Mouse (Mus musculus): ENCODE results near the gene Stx6. TPM values are rescaled to one million over a fixed set of nuclear protein-coding genes. Genes with fewer than 3 reads are reported as not detected.

Gene Stx6
- polyA plus RNA-seq, 1 experiment = 26.0 TPM

- Histone ChIP-seq H3K79me2 (ENCODE audit: control insufficient read depth, insufficient read depth) (no peaks in the 10 kb centered on the region), H3K4me2 (ENCODE audit: low read depth) (no peak overlapping the region), H3ac (ENCODE audit: control insufficient read depth, insufficient read length) (no peak overlapping the region), H3K27me3 (ENCODE audit: control insufficient read depth, insufficient read depth, insufficient read length) (no peaks in the 10 kb centered on the region), H3K4me3 (no peak overlapping the region), H3K36me3 (ENCODE audit: control insufficient read depth, insufficient read depth) (no peaks in the 10 kb centered on the region)
- TF ChIP-seq POLR2A (IDR thresholded peaks at IDR 0.05; ENCODE audit: insufficient read length, low read depth) (no peak), MYOG (IDR thresholded peaks at IDR 0.05; ENCODE audit: control insufficient read depth in 1 of 3, insufficient read depth in 1 of 3, insufficient read length in 2 of 3, low read depth in 2 of 3) (no peak), MAX (IDR thresholded peaks at IDR 0.05; ENCODE audit: low read depth) (no peak), MYOD1 (IDR thresholded peaks at IDR 0.05; ENCODE audit: control insufficient read depth in 1 of 3, insufficient read length in 2 of 3, low read depth in 2 of 3) (no peak), REST (IDR thresholded peaks at IDR 0.05; ENCODE audit: insufficient read depth, insufficient read length) (no peak)
Observed at GRCm38 (mm10) chr1:155223036-155223435, 64.5 kb downstream of the Stx6 start.

GRCm38 (mm10) chr1:155223849-155224554 is 65.5 kb downstream of the Stx6 start:
- Histone ChIP-seq H3K4me3 (no peak overlapping the region), H3K4me2 (ENCODE audit: low read depth) (peak overlapping the region; percentile 59), H3K27me3 (ENCODE audit: control insufficient read depth, insufficient read depth, insufficient read length) (no peaks in the 10 kb centered on the region), H3K79me2 (ENCODE audit: control insufficient read depth, insufficient read depth) (no peaks in the 10 kb centered on the region), H3K36me3 (ENCODE audit: control insufficient read depth, insufficient read depth) (no peaks in the 10 kb centered on the region), H3ac (ENCODE audit: control insufficient read depth, insufficient read length) (no peak overlapping the region)
- TF ChIP-seq MAX (IDR thresholded peaks at IDR 0.05; ENCODE audit: low read depth) = peak; percentile 57
- TF ChIP-seq SRF (IDR thresholded peaks at IDR 0.05; ENCODE audit: control insufficient read depth, insufficient read length, low read depth) = no peak
- no peak for TF ChIP-seq POLR2A (IDR thresholded peaks at IDR 0.05; ENCODE audit: insufficient read length, low read depth)
- TF ChIP-seq CEBPB (IDR thresholded peaks at IDR 0.05; ENCODE audit: insufficient read depth, poor library complexity, severe bottlenecking) = no peak
- peak in 1 of 3 experiments; percentile 24 for TF ChIP-seq MYOG (IDR thresholded peaks at IDR 0.05; ENCODE audit: control insufficient read depth in 1 of 3, insufficient read depth in 1 of 3, insufficient read length in 2 of 3, low read depth in 2 of 3)
- TF ChIP-seq E2F4 (IDR thresholded peaks at IDR 0.05; ENCODE audit: insufficient read depth) = no peak

GRCm38 (mm10) chr1:155229464-155230411 is 71.2 kb downstream of the Stx6 start:
- Histone ChIP-seq H3K36me3 (ENCODE audit: control insufficient read depth, insufficient read depth) (no peaks in the 10 kb centered on the region), H3ac (ENCODE audit: control insufficient read depth, insufficient read length) (no peak overlapping the region), H3K4me3 (no peak overlapping the region)

GRCm38 (mm10) chr1:155232385-155232784 is 73.9 kb downstream of the Stx6 start:
- no peaks in the 10 kb centered on the region for H3K79me2 ChIP-seq (ENCODE audit: control insufficient read depth, insufficient read depth)
- no peaks in the 10 kb centered on the region for H3K27me3 ChIP-seq (ENCODE audit: control insufficient read depth, insufficient read depth, insufficient read length)
- H3K36me3 ChIP-seq (ENCODE audit: control insufficient read depth, insufficient read depth) = no peaks in the 10 kb centered on the region
- H3K4me3 ChIP-seq = no peak overlapping the region
- no peak for TF ChIP-seq MYOG (IDR thresholded peaks at IDR 0.05; ENCODE audit: control insufficient read depth in 1 of 3, insufficient read depth in 1 of 3, insufficient read length in 2 of 3, low read depth in 2 of 3)
- H3K4me2 ChIP-seq (ENCODE audit: low read depth) = peak overlapping the region; percentile 37
- no peak overlapping the region for H3ac ChIP-seq (ENCODE audit: control insufficient read depth, insufficient read length)

More at GRCm38 (mm10) chr1:155229464-155230411, 71.2 kb downstream of the Stx6 start:
- Histone ChIP-seq H3K4me2 (ENCODE audit: low read depth) (peak overlapping the region; percentile 58), H3K79me2 (ENCODE audit: control insufficient read depth, insufficient read depth) (no peaks in the 10 kb centered on the region), H3K27me3 (ENCODE audit: control insufficient read depth, insufficient read depth, insufficient read length) (no peaks in the 10 kb centered on the region)
- no peak for TF ChIP-seq CEBPB (IDR thresholded peaks at IDR 0.05; ENCODE audit: insufficient read depth, poor library complexity, severe bottlenecking)
- TF ChIP-seq POLR2AphosphoS2 (IDR thresholded peaks at IDR 0.05; ENCODE audit: insufficient read length, low read depth) = no peak
- TF ChIP-seq POLR2A (IDR thresholded peaks at IDR 0.05; ENCODE audit: insufficient read length, low read depth) = no peak
- TF ChIP-seq TCF3 (IDR thresholded peaks at IDR 0.05; ENCODE audit: insufficient read length, low read depth) = peak; percentile 65
- TF ChIP-seq MAX (IDR thresholded peaks at IDR 0.05; ENCODE audit: low read depth) = no peak
- TF ChIP-seq MYOD1 (IDR thresholded peaks at IDR 0.05; ENCODE audit: control insufficient read depth in 1 of 3, insufficient read length in 2 of 3, low read depth in 2 of 3) = peak; percentile 76 to 91 (median 88)
- peak; percentile 38 for TF ChIP-seq TCF12 (IDR thresholded peaks at IDR 0.05; ENCODE audit: insufficient read depth, poor library complexity, severe bottlenecking)
- TF ChIP-seq REST (IDR thresholded peaks at IDR 0.05; ENCODE audit: insufficient read depth, insufficient read length) = no peak
- TF ChIP-seq SRF (IDR thresholded peaks at IDR 0.05; ENCODE audit: control insufficient read depth, insufficient read length, low read depth) = peak; percentile 34
- peak; percentile 62 to 87 (median 75) for TF ChIP-seq MYOG (IDR thresholded peaks at IDR 0.05; ENCODE audit: control insufficient read depth in 1 of 3, insufficient read depth in 1 of 3, insufficient read length in 2 of 3, low read depth in 2 of 3)
- no peak for TF ChIP-seq USF1 (IDR thresholded peaks at IDR 0.05; ENCODE audit: low read depth)
- TF ChIP-seq E2F4 (IDR thresholded peaks at IDR 0.05; ENCODE audit: insufficient read depth) = no peak

GRCm38 (mm10) chr1:155232786-155233185 is 74.3 kb downstream of the Stx6 start:
- H3K36me3 ChIP-seq (ENCODE audit: control insufficient read depth, insufficient read depth) = no peaks in the 10 kb centered on the region
- H3K4me3 ChIP-seq = no peak overlapping the region
- no peak for TF ChIP-seq POLR2AphosphoS2 (IDR thresholded peaks at IDR 0.05; ENCODE audit: insufficient read length, low read depth)
- no peak for TF ChIP-seq TCF3 (IDR thresholded peaks at IDR 0.05; ENCODE audit: insufficient read length, low read depth)
- no peak for TF ChIP-seq REST (IDR thresholded peaks at IDR 0.05; ENCODE audit: insufficient read depth, insufficient read length)
- no peak for TF ChIP-seq MAX (IDR thresholded peaks at IDR 0.05; ENCODE audit: low read depth)
- TF ChIP-seq MYOD1 (IDR thresholded peaks at IDR 0.05; ENCODE audit: control insufficient read depth in 1 of 3, insufficient read length in 2 of 3, low read depth in 2 of 3) = peak in 2 of 3 experiments; percentile 32 to 60
- H3K27me3 ChIP-seq (ENCODE audit: control insufficient read depth, insufficient read depth, insufficient read length) = no peaks in the 10 kb centered on the region
- no peaks in the 10 kb centered on the region for H3K79me2 ChIP-seq (ENCODE audit: control insufficient read depth, insufficient read depth)
- H3K4me2 ChIP-seq (ENCODE audit: low read depth) = peak overlapping the region; percentile 37
- no peak overlapping the region for H3ac ChIP-seq (ENCODE audit: control insufficient read depth, insufficient read length)
